ENCODE assay signal across 8 mouse cellular contexts in genomic region chr17:78200561-78201220, GRCm38 (mm10). TPM values are rescaled to one million over a fixed set of nuclear protein-coding genes. Genes with fewer than 3 reads are reported as not detected.
A peak's percentile ranks its signal among the peaks of the same experiment; 100 is the strongest.
DNase-seq lines count a peak whose midpoint lies in the region; ATAC-seq and TF ChIP-seq lines count a peak whose summit lies in the region.

No protein-coding gene starts in this region.

- peak; percentile 27 for TF ChIP-seq CTCF in layer of hippocampus, adult 2 months (conservative IDR thresholded peaks at IDR 0.05)

- peak; percentile 47 to 52 for DNase-seq in CD8-positive naive resting alpha-beta T cell, adult 2 months (ENCODE audit: low read depth in 2 of 2, low spot score in 2 of 2)
- DNase-seq in adrenal gland, postnatal 4 days (ENCODE audit: low spot score in 2 of 2), result peak; percentile 18 to 19
- peak; percentile 67 for DNase-seq in embryonic facial prominence, embryonic 14.5 days (ENCODE audit: low spot score)
- DNase-seq in heart, postnatal 10 days, result peak; percentile 58 to 61
- peak in 1 of 2 experiments; percentile 48 for DNase-seq in layer of hippocampus, adult 2 months (ENCODE audit: low spot score in 2 of 2)
- peak; percentile 66 for DNase-seq in lung, postnatal 10 days
- peak; percentile 31 for DNase-seq in ovary, postnatal 14 days (ENCODE audit: low spot score)
- peak; percentile 57 to 66 for DNase-seq in thymus, postnatal 36 days

- peak overlapping the region; percentile 98 for H3K4me2 ChIP-seq in embryonic facial prominence, embryonic 14.5 days (ENCODE audit: low read depth, low read length)

- ATAC-seq in embryonic facial prominence, embryonic 14.5 days (ENCODE audit: low read depth), result peak; percentile 58

- peak overlapping the region; percentile 87 for H3K9ac ChIP-seq in embryonic facial prominence, embryonic 14.5 days (ENCODE audit: low read depth, low read length)

- peak overlapping the region; percentile 90 for H3K4me3 ChIP-seq in embryonic facial prominence, embryonic 14.5 days (ENCODE audit: low read depth, low read length)
- peak overlapping the region; percentile 89 for H3K4me3 ChIP-seq in layer of hippocampus, adult 2 months

- H3K9me3 ChIP-seq in embryonic facial prominence, embryonic 14.5 days (ENCODE audit: control insufficient read depth, low read length), result no peaks in the 10 kb centered on the region

- 0% methylated on average over 16 of the region's 73 CpGs for WGBS in embryonic facial prominence, embryonic 14.5 days

- peaks cover 23% of the 10 kb centered on the region for H3K4me1 ChIP-seq in embryonic facial prominence, embryonic 14.5 days (ENCODE audit: control insufficient read depth, insufficient read depth, low read length)

- peak overlapping the region; percentile 96 for H3K27ac ChIP-seq in embryonic facial prominence, embryonic 14.5 days (replicated peaks; ENCODE audit: low read depth, low read length)
- peak overlapping the region; percentile 97 for H3K27ac ChIP-seq in layer of hippocampus, adult 2 months

- no peaks in the 10 kb centered on the region for H3K27me3 ChIP-seq in embryonic facial prominence, embryonic 14.5 days (replicated peaks; ENCODE audit: control insufficient read depth, insufficient read depth, low read length)

- no peaks in the 10 kb centered on the region for H3K36me3 ChIP-seq in embryonic facial prominence, embryonic 14.5 days (ENCODE audit: control insufficient read depth, insufficient read depth, low read length)

- intact Hi-C loops in heart, postnatal 10 days (cut with DNase I), result loop anchor here (1.0 to 5.0 kb wide), 2 partner anchors 44 to 162 kb away; no protein-coding TSS in a partner anchor

RNA-seq across cellular contexts. Expression of gene Crim1, which starts 0.6 kb away (rescaled TPM):
- total RNA-seq in adrenal gland, postnatal 4 days (2021), result 10 to 100 TPM; 33.2 to 38.1 TPM
- polyA plus RNA-seq in embryonic facial prominence, embryonic 14.5 days (2014; fragmentation: Nextera tagmentation; extraction: Ambion mirVana), result 6.3 and 7.2 TPM in 2 replicates
- total RNA-seq in heart, postnatal 10 days (2021), result 10 to 100 TPM; 44.8 to 47.1 TPM
- 100 to 1,000 TPM; 138 to 153 TPM for total RNA-seq in layer of hippocampus, adult 2 months (2021)
